Mouse (Mus musculus) erythroblast, embryonic 14.5 days (primary cell): Measurements from ENCODE around the gene Chst4.

Experiments used
- GATA1 ChIP-seq: IDR thresholded peaks from 2 replicates; pipeline ENCODE4 v1.6.1; 2012; ENCODE audit warnings: low read length, inconsistent platforms, mixed read lengths
- TAL1 ChIP-seq: IDR thresholded peaks from 3 replicates; pipeline ENCODE4 v1.6.1; 2012; ENCODE audit warnings: low read length, inconsistent platforms, mixed read lengths

DNA sequence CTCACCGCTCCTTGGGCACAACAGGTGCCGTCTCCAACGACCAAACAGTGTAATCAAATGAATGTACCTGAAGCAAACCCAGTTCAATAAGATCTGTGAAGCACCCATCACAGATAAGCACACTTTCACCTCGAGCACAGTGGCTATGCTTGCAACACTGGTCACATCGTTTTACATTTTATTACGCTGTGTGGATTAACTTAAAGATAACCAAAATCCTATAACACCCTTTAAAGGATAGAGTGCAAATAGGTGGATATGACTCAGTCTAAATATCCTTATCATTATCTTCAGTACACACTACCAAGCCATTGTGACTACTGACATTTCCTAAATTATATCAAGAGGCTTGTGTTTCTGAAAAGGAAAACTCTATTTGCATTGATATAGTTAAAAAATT, 11.7 kb upstream of the Chst4 start:
- TF ChIP-seq GATA1 (no peak), TAL1 (no peak)
